Mouse (Mus musculus): ENCODE data around the gene Crtac1.

Crtac1 gene

GRCm38 (mm10) chr19:42237602-42238340, 193.8 kb downstream of the Crtac1 start:
- no peak for DNase-seq (ENCODE audit: low read depth)

Data from 416B (cell line).